ENCODE assay signal across 9 mouse cellular contexts in genomic region chr4:141008028-141008427, GRCm38 (mm10). TPM values are rescaled to one million over a fixed set of nuclear protein-coding genes. Genes with fewer than 3 reads are reported as not detected.
DNase-seq lines count a peak whose midpoint lies in the region; ATAC-seq and TF ChIP-seq lines count a peak whose summit lies in the region.
"Had no signal": no experiment of that assay in that cellular context is flagged by ENCODE, and none has a peak within 500 bp of the region (broad histone marks: within the 10 kb centered on the region; RNA-seq: fewer than 3 reads in every experiment).

No protein-coding gene starts in this region.

- H3K4me2 ChIP-seq in hindbrain, embryonic 14.5 days (replicated peaks), result no peak overlapping the region
- H3K4me2 ChIP-seq in heart, embryonic 14.5 days (ENCODE audit: low read length), result no peak overlapping the region
- H3K4me2 ChIP-seq in stomach, postnatal 0 days (replicated peaks; ENCODE audit: low read depth), result no peak overlapping the region

- no peak for TF ChIP-seq CTCF in stomach, postnatal 0 days (IDR thresholded peaks at IDR 0.05; ENCODE audit: low read depth)

- H3K27ac ChIP-seq in hindbrain, embryonic 10.5 days, result 0 out of 2 replicates have a peak overlapping the region, but pooled peaks have one; percentile 8
- no peak overlapping the region for H3K27ac ChIP-seq in hindbrain, embryonic 14.5 days
- no peak overlapping the region for H3K27ac ChIP-seq in heart, embryonic 14.5 days (replicated peaks in 1 of 2; ENCODE audit: control insufficient read depth in 1 of 2, insufficient read depth in 1 of 2, low read depth in 2 of 2, low read length in 2 of 2)
- no peak overlapping the region for H3K27ac ChIP-seq in stomach, postnatal 0 days (replicated peaks)

- no peak for ATAC-seq in hindbrain, embryonic 14.5 days (ENCODE audit: low FRiP score)
- 0 out of 2 replicates have a peak, but pooled peaks have one; percentile 35 for ATAC-seq in heart, embryonic 14.5 days (ENCODE audit: insufficient number of reproducible peaks, insufficient read depth, low FRiP score, low read depth)
- no peak for ATAC-seq in stomach, postnatal 0 days (ENCODE audit: low FRiP score, low TSS enrichment)

- H3K4me1 ChIP-seq in hindbrain, embryonic 10.5 days (replicated peaks), result peaks cover 50% of the 10 kb centered on the region
- H3K4me1 ChIP-seq in hindbrain, embryonic 14.5 days (replicated peaks; ENCODE audit: control insufficient read depth, insufficient read depth, low read length), result peaks cover 25% of the 10 kb centered on the region
- H3K4me1 ChIP-seq in heart, embryonic 14.5 days (ENCODE audit: control insufficient read depth in 2 of 2, insufficient read depth in 2 of 2, low read length in 2 of 2), result peaks cover 7 to 18% of the 10 kb centered on the region in 2 experiments; a peak in 2 of 4 replicates
- H3K4me1 ChIP-seq in stomach, postnatal 0 days (replicated peaks; ENCODE audit: control insufficient read depth, insufficient read depth), result 0 out of 2 replicates have a peak, but pooled peaks cover 2% of the 10 kb centered on the region

- H3K36me3 ChIP-seq in hindbrain, embryonic 10.5 days, result peaks cover 62% of the 10 kb centered on the region
- H3K36me3 ChIP-seq in hindbrain, embryonic 14.5 days (replicated peaks; ENCODE audit: control insufficient read depth, insufficient read depth), result peaks cover 50% of the 10 kb centered on the region
- peaks cover 48% of the 10 kb centered on the region for H3K36me3 ChIP-seq in heart, embryonic 14.5 days (ENCODE audit: control insufficient read depth, insufficient read depth, low read length)
- H3K36me3 ChIP-seq in stomach, postnatal 0 days (ENCODE audit: control insufficient read depth, insufficient read depth, low read length), result peaks cover 13% of the 10 kb centered on the region

- no peaks in the 10 kb centered on the region for H3K27me3 ChIP-seq in hindbrain, embryonic 10.5 days (ENCODE audit: insufficient read depth, poor library complexity, severe bottlenecking)
- H3K27me3 ChIP-seq in hindbrain, embryonic 14.5 days (ENCODE audit: control insufficient read depth, insufficient read depth, low read length), result no peaks in the 10 kb centered on the region
- H3K27me3 ChIP-seq in heart, embryonic 14.5 days (ENCODE audit: control insufficient read depth, insufficient read depth, low read length), result no peaks in the 10 kb centered on the region
- no peaks in the 10 kb centered on the region for H3K27me3 ChIP-seq in stomach, postnatal 0 days (ENCODE audit: control insufficient read depth, insufficient read depth, low read length)

- H3K9ac ChIP-seq in hindbrain, embryonic 14.5 days, result no peak overlapping the region
- no peak overlapping the region for H3K9ac ChIP-seq in heart, embryonic 14.5 days (ENCODE audit: low read length)
- H3K9ac ChIP-seq in stomach, postnatal 0 days (ENCODE audit: low read length), result no peak overlapping the region

- peaks cover 6% of the 10 kb centered on the region; the same call in 1 of the 2 replicates for H3K9me3 ChIP-seq in hindbrain, embryonic 10.5 days
- no peaks in the 10 kb centered on the region for H3K9me3 ChIP-seq in hindbrain, embryonic 14.5 days (ENCODE audit: control insufficient read depth, low read length)
- no peaks in the 10 kb centered on the region for H3K9me3 ChIP-seq in heart, embryonic 14.5 days (ENCODE audit: control insufficient read depth, low read length)
- H3K9me3 ChIP-seq in stomach, postnatal 0 days (ENCODE audit: control insufficient read depth, low read length), result no peaks in the 10 kb centered on the region
- H3K9me3 ChIP-seq: G1E had no signal

- DNase-seq in hindbrain, embryonic 10.5 days (ENCODE audit: low spot score), result no peak
- DNase-seq in hindbrain, embryonic 14.5 days (ENCODE audit: low spot score), result no peak
- peak; percentile 60 for DNase-seq in adipocyte (ENCODE audit: low spot score)
- DNase-seq in lung, adult 18-20 months, result peak; percentile 82 to 88
- DNase-seq in stomach, postnatal 0 days (ENCODE audit: low spot score), result no peak
- DNase-seq in left cerebral cortex, postnatal 25 days (ENCODE audit: low spot score in 2 of 2), result no peak
- DNase-seq in left cerebral cortex, postnatal 14 days (ENCODE audit: low spot score in 2 of 2), result no peak

- intact Hi-C loops in left cerebral cortex, postnatal 25 days (cut with DNase I), result no loop called here
- intact Hi-C loops in left cerebral cortex, postnatal 14 days (cut with DNase I), result no loop called here

- no peak for TF ChIP-seq EP300 in stomach, postnatal 0 days (optimal IDR thresholded peaks at IDR 0.05)

- WGBS in hindbrain, embryonic 10.5 days, result 94% methylated on average over 8 of the region's 8 CpGs
- WGBS in hindbrain, embryonic 14.5 days, result 93% methylated on average over 8 of the region's 8 CpGs
- WGBS in heart, embryonic 14.5 days, result 67% methylated on average over 8 of the region's 8 CpGs
- WGBS in stomach, postnatal 0 days, result 72% methylated on average over 8 of the region's 8 CpGs

- no peak overlapping the region for H3K4me3 ChIP-seq in hindbrain, embryonic 10.5 days
- H3K4me3 ChIP-seq in hindbrain, embryonic 14.5 days (replicated peaks; ENCODE audit: low read length), result no peak overlapping the region
- no peak overlapping the region for H3K4me3 ChIP-seq in heart, embryonic 14.5 days (ENCODE audit: control insufficient read depth in 1 of 2, insufficient read depth in 1 of 2, low read depth in 1 of 2, low read length in 2 of 2)
- no peak overlapping the region for H3K4me3 ChIP-seq in stomach, postnatal 0 days (ENCODE audit: low read depth, low read length)

RNA-seq across cellular contexts. Expression of gene Mfap2, which starts 2.2 kb away (rescaled TPM):
- 307 and 334 TPM in 2 replicates for polyA plus RNA-seq in hindbrain, embryonic 10.5 days (2016; fragmentation: Nextera tagmentation; extraction: Ambion mirVana)
- polyA plus RNA-seq in hindbrain, embryonic 14.5 days (2014; fragmentation: Nextera tagmentation; extraction: Ambion mirVana), result 164 and 190 TPM in 2 replicates
- 243 and 295 TPM in 2 replicates for polyA plus RNA-seq in heart, embryonic 14.5 days (2014; fragmentation: Nextera tagmentation; extraction: Ambion mirVana)
- polyA plus RNA-seq in stomach, postnatal 0 days (2015; fragmentation: Nextera tagmentation; extraction: Ambion mirVana), result 244 and 247 TPM in 2 replicates
- total RNA-seq in left cerebral cortex, postnatal 25 days (2021), result 1 to 10 TPM; 4.4 to 4.5 TPM
- total RNA-seq in left cerebral cortex, postnatal 14 days (2021), result 10 to 100 TPM in 1 of 2 experiments, 1 to 10 TPM in 1; 9.5 to 10.5 TPM
- total RNA-seq: G1E had no signal
- polyA plus RNA-seq: G1E had no signal

RNA-seq across cellular contexts. Expression of gene Atp13a2, which starts 21.4 kb away (rescaled TPM):
- polyA plus RNA-seq in hindbrain, embryonic 10.5 days (2016; fragmentation: Nextera tagmentation; extraction: Ambion mirVana), result 54.8 and 82.1 TPM in 2 replicates
- polyA plus RNA-seq in hindbrain, embryonic 14.5 days (2014; fragmentation: Nextera tagmentation; extraction: Ambion mirVana), result 176 and 178 TPM in 2 replicates
- 24.7 and 27.2 TPM in 2 replicates for polyA plus RNA-seq in heart, embryonic 14.5 days (2014; fragmentation: Nextera tagmentation; extraction: Ambion mirVana)
- 14.4 and 15.9 TPM in 2 replicates for polyA plus RNA-seq in stomach, postnatal 0 days (2015; fragmentation: Nextera tagmentation; extraction: Ambion mirVana)
- total RNA-seq in left cerebral cortex, postnatal 25 days (2021), result 100 to 1,000 TPM; 162 to 171 TPM
- total RNA-seq in left cerebral cortex, postnatal 14 days (2021), result 100 to 1,000 TPM; 218 TPM

RNA-seq across cellular contexts. Expression of gene Sdhb, which starts 47.0 kb away (rescaled TPM):
- polyA plus RNA-seq in hindbrain, embryonic 10.5 days (2016; fragmentation: Nextera tagmentation; extraction: Ambion mirVana), result 412 and 491 TPM in 2 replicates
- polyA plus RNA-seq in hindbrain, embryonic 14.5 days (2014; fragmentation: Nextera tagmentation; extraction: Ambion mirVana), result 482 and 502 TPM in 2 replicates
- polyA plus RNA-seq in heart, embryonic 14.5 days (2014; fragmentation: Nextera tagmentation; extraction: Ambion mirVana), result 1,003 and 1,015 TPM in 2 replicates
- polyA plus RNA-seq in stomach, postnatal 0 days (2015; fragmentation: Nextera tagmentation; extraction: Ambion mirVana), result 374 and 382 TPM in 2 replicates
- total RNA-seq in left cerebral cortex, postnatal 25 days (2021), result 100 to 1,000 TPM; 187 to 191 TPM
- 100 to 1,000 TPM; 196 to 202 TPM for total RNA-seq in left cerebral cortex, postnatal 14 days (2021)

RNA-seq across cellular contexts. Expression of gene Crocc, which starts 52.3 kb away (rescaled TPM):
- 11.4 and 12.0 TPM in 2 replicates for polyA plus RNA-seq in hindbrain, embryonic 10.5 days (2016; fragmentation: Nextera tagmentation; extraction: Ambion mirVana)
- polyA plus RNA-seq in hindbrain, embryonic 14.5 days (2014; fragmentation: Nextera tagmentation; extraction: Ambion mirVana), result 5.0 and 5.4 TPM in 2 replicates
- polyA plus RNA-seq in heart, embryonic 14.5 days (2014; fragmentation: Nextera tagmentation; extraction: Ambion mirVana), result 3.3 and 4.4 TPM in 2 replicates
- 1.4 and 1.6 TPM in 2 replicates for polyA plus RNA-seq in stomach, postnatal 0 days (2015; fragmentation: Nextera tagmentation; extraction: Ambion mirVana)
- 10 to 100 TPM; 51.4 to 62.7 TPM for total RNA-seq in left cerebral cortex, postnatal 25 days (2021)
- total RNA-seq in left cerebral cortex, postnatal 14 days (2021), result 10 to 100 TPM; 51.0 to 52.7 TPM

Comparison
In these comparisons a context has a peak if more than half of its experiments do, and no peak if none do; other contexts are left out.
1. DNase-seq: peak in adipocyte (single experiment) and lung, adult 18-20 months (2 of 2); none in hindbrain, embryonic 10.5 days (single experiment), hindbrain, embryonic 14.5 days (single experiment), stomach, postnatal 0 days (single experiment), left cerebral cortex, postnatal 25 days (0 of 2) and left cerebral cortex, postnatal 14 days (0 of 2).